Mouse (Mus musculus): ENCODE results near the gene Shmt2.

- TF ChIP-seq POLR2A (IDR thresholded peaks at IDR 0.05; ENCODE audit: control insufficient read depth, low read depth, low read length) (no peak), CTCF (IDR thresholded peaks at IDR 0.05; ENCODE audit: control insufficient read depth, insufficient read depth, insufficient replicate concordance, low read depth, low read length) (no peak)
These were observed 8.7 kb upstream of the Shmt2 start for GRCm38 (mm10) chr10:127530945-127531344.

Measured in testis, adult 2 months (tissue).